Mouse (Mus musculus) brain, embryonic 18.5 days (tissue): ENCODE measurements around the gene Pfdn6.
"Not testable (repeated sequence)": the region's sequence is repeated elsewhere in the genome, so short reads cannot be mapped to it uniquely, and the experiment has no call there.

ENCODE experiments used
- DNase-seq: peaks from one replicate; pipeline ENCODE4 v3.0.0-alpha.2; 2012; ENCODE audit warnings: low read depth, low spot score

The Pfdn6 gene

GRCm38 (mm10) chr17:33955555-33956214, 15.5 kb upstream of the Pfdn6 start, which contains the start of the genes Vps52 and Rps18:
TSS of gene Vps52 (plus strand) at chr17:33955812.
TSS of gene Rps18 (minus strand) at chr17:33956001.
- peak; percentile 96 for DNase-seq

GRCm38 (mm10) chr17:33954646-33955554, 14.8 kb upstream of the Pfdn6 start:
- DNase-seq, result no peak

GRCm38 (mm10) chr17:33953961-33954565, 13.9 kb upstream of the Pfdn6 start:
- DNase-seq, result no peak

- no peak for DNase-seq
Observed at GRCm38 (mm10) chr17:33953310-33953709, 13.2 kb upstream of the Pfdn6 start.

DNA sequence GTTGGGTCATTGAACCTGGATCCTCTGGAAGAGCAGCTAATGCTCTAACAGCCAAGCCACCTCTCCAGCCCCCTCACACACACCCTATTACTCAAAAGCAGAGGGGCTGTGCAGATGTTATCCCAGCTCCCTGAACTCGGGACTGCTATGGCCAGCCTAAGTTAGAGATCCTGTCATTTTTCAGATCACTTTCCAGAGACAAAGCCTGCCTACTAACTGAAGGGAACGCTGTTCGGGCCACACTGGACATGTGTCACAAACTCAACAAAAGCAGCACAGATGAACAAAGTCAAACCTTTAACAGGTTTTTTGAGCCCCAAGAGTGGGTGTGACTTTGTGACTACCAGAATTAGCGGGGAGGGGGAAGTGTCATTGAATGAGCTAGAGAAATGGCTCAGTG, 12.7 kb upstream of the Pfdn6 start:
- DNase-seq, result no peak

- not testable (repeated sequence) for DNase-seq
Observed at GRCm38 (mm10) chr17:33952015-33952414, 11.9 kb upstream of the Pfdn6 start.

- peak; percentile 80 for DNase-seq
Observed at GRCm38 (mm10) chr17:33951021-33951946, 11.1 kb upstream of the Pfdn6 start, which contains the start of gene B3galt4. TSS of gene B3galt4 (minus strand) at chr17:33951488.

DNA sequence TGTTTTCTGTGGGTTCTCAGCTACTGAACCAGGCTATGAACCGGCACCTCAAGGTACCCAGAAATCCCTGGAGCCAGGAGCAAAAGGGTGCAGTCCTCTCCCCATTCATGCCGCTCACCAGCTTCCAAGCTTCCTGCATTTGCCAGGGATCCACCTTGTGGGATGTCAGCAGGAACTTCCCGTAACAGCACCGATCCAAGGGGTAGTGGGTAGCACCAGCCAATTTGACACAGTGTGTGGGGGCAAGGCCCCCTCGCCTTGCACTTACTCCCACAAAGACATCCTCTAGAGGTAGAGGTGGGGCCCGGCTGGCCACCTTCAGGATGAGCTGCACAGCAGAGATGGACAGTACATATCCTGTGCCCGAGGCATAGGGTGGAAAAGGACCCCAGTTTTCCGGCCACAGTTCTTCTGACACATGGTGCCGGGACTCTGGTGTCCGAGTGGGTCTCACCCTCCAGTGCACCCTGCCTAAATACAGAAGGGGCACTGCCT, 10.0 kb upstream of the Pfdn6 start:
- DNase-seq, result no peak

- no peak for DNase-seq
Observed at GRCm38 (mm10) chr17:33948905-33949537, 8.9 kb upstream of the Pfdn6 start.

DNA sequence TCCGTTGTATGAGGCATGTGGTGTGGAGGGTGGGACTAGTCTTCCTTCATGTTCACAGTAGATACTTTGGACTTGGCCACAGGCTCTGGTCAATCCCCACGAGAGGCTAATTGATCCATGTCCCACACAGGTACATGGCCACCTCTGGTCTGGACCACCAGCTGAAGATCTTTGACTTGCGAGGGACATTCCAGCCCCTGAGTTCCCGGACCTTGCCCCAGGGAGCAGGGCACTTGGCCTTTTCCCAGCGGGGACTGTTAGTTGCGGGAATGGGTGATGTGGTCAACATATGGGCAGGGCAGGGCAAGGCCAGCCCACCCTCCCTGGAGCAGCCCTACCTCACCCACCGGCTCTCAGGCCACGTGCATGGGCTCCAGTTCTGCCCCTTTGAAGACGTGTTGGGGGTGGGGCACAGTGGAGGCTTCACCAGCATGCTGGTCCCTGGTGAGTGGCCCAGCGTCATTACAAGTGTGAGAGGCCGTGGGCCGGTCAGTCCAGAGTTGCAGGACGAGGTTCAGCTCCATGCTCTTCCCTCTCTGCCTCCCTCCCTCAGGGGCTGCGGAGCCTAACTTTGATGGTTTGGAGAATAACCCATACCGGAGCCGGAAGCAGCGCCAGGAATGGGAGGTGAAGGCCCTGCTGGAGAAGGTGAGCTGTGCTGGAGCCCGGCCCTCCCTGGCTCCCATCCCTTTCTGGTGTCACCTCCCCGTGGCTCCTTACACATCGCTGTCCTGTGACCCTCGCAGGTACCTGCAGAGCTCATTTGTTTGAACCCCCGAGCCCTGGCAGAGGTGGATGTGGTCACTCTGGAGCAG, 8.2 kb upstream of the Pfdn6 start:
- DNase-seq, result no peak

DNA sequence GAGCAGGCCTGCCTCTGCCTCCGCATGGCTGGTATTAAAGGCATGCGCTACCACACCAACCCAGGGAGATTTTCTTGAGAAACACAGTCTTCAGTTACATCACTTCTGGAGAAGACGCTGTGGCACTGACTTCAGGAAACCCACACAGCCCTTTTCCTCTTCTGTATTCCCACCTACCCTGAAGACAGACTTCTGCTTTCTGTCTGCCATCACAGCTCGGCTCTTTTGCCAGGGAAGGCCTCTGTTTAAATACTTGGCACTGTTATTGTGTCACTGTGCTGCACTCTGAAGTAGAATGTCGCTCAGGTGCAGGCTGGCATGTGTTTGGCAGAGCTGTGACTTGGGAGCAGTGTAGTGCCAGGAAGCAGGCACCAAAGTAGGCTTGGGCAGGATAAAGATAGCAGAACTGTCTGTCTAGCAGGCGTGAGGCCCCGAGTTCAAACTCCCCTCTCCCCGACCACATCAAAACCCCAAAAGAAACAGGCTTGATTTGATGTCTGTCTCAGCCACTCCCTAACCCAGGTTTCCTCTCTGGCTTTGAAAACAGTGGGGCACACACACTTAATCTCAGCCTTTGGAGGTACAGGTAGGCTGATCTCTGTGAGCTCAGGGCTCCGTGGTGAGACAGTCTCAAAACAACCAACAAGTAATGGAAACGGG, 7.4 kb upstream of the Pfdn6 start:
- DNase-seq, result no peak

- DNase-seq, result no peak
Observed at GRCm38 (mm10) chr17:33943454-33943853, 3.3 kb upstream of the Pfdn6 start.

DNA sequence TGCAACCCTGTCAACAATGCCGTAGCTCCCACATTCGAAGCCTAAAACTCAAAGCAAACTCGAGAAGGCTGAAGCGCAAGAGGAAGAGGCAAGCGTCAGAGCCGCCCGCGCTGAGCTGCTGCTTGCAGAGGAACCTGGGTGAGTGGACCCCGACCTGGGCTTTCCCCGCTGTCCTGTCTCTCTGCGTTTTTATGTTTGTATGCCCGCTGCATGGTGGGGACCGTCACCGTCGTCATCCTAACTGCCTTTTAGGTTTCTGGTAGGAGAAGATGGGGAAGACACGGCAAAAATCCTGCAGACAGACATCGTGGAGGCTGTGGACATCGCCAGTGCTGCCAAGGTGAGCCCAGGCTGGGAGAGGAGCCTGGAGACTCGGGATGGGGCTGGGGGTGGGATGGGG, 1.2 kb upstream of the Pfdn6 start:
- DNase-seq, result no peak

DNA sequence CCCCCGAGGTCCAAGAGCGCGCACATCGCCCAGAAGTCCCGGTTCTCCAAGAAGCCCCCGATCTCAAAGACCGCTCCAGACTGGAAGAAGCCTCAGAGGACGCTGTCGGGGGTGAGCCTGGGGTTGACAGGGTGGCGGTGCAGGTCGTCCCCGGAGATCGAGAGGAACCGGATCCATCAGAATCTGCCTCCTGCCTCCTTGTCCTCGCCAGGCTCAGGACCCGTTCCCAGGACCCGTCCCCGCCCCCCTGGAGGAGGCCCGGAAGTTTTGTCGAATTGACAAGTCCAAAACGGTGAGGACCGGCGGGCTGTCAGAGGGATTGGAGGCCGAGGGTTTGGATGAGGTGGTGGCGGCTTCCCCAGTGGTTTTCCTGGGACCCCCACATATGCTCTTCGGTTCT, 838 bp upstream of the Pfdn6 start:
- DNase-seq, result no peak

DNA sequence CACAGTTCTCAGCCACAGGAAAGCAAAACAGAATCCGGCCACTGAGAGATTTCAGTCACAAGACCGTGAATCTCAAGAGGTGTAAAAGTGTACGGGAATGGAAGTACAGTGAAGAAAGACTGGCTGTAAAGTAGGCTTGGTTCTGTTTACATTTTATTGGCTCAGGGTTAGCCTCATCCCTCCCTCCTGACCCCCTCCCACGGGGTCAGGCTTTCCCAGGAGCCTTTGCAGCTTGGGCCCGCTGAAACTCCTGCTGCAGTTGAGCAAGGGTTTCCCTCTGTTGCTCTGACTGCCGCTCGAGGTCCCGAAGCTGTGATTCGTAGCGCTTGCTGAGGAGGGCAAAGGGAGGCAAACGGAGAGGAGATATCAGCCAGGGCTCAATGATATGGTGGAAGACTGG, 1.4 kb downstream of the Pfdn6 start:
- DNase-seq, result no peak

- DNase-seq, result no peak
Observed at GRCm38 (mm10) chr17:33936993-33937392, 3.1 kb downstream of the Pfdn6 start.

GRCm38 (mm10) chr17:33935422-33936055, 4.6 kb downstream of the Pfdn6 start:
- no peak for DNase-seq

DNA sequence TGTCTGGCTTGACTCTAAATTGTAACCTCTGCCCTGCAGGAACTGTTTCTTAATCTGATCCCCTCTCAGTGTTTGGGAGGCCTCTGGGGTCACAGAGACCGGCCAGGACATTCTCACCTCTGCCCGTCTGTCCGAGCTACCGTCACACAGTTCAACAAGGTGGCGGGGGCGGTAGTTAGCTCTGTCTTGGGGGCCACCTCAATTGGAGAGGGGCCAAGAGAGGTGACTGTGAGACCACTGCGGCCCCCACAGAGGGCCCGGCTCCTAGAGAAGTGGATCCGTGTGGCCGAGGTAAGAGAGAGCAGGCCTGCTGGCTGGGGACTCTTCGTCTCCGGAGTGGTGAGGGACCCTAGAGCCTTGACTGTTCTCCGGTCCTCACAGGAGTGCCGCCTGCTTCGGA, 7.2 kb downstream of the Pfdn6 start:
- DNase-seq, result no peak

- no peak for DNase-seq
Observed at GRCm38 (mm10) chr17:33932448-33932847, 7.7 kb downstream of the Pfdn6 start.
